Mouse (Mus musculus) cerebellum, adult 8-10 months (tissue): Measurements from ENCODE around the gene 1700013G24Rik.
"Not testable (repeated sequence)": the region's sequence is repeated elsewhere in the genome, so short reads cannot be mapped to it uniquely, and the experiment has no call there.

Experiments used
- DNase-seq: peaks from one replicate; pipeline ENCODE4 v3.0.0; 2022

The 1700013G24Rik gene

GRCm38 (mm10) chr4:137453234-137453767 lies at the start of gene 1700013G24Rik:
1700013G24Rik (plus strand) TSS chr4:137453284.
- no peak for DNase-seq

- DNase-seq, result no peak
These were observed 47.5 kb upstream of the 1700013G24Rik start for GRCm38 (mm10) chr4:137405571-137405970.

DNA sequence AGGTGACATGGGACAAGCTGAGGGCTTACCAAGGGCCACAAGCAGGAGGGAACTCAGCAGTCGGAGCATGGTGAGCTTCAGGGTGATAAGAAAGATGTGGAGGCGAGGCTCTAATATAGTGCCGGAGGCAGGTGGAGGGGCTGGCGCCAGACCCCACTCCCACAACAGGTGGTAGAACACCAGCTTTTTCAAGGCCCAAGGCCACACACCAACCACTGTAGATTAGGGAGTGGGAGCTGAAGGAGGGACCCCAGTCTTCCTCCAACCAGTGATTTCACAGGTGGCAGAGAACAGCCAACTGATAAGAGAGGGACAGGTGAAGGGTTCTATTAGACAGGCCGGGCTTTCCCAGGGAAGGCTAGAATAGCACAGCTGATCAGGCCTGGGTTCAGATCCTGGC lies 43.4 kb upstream of the 1700013G24Rik start, which contains the start of gene Cela3a:
TSS of gene Cela3a (minus strand) at position 101 of the 400 bp plus-strand sequence.
- DNase-seq, result no peak

- DNase-seq, result not testable (repeated sequence)
These were observed 40.8 kb upstream of the 1700013G24Rik start for GRCm38 (mm10) chr4:137412185-137412709.

GRCm38 (mm10) chr4:137414936-137415335 lies 38.1 kb upstream of the 1700013G24Rik start:
- no peak for DNase-seq

GRCm38 (mm10) chr4:137417712-137418564 lies 35.1 kb upstream of the 1700013G24Rik start:
- no peak for DNase-seq

GRCm38 (mm10) chr4:137430502-137430901 lies 22.6 kb upstream of the 1700013G24Rik start, which contains the start of gene Cela3b:
Cela3b (minus strand) TSS chr4:137430540.
- no peak for DNase-seq

DNA sequence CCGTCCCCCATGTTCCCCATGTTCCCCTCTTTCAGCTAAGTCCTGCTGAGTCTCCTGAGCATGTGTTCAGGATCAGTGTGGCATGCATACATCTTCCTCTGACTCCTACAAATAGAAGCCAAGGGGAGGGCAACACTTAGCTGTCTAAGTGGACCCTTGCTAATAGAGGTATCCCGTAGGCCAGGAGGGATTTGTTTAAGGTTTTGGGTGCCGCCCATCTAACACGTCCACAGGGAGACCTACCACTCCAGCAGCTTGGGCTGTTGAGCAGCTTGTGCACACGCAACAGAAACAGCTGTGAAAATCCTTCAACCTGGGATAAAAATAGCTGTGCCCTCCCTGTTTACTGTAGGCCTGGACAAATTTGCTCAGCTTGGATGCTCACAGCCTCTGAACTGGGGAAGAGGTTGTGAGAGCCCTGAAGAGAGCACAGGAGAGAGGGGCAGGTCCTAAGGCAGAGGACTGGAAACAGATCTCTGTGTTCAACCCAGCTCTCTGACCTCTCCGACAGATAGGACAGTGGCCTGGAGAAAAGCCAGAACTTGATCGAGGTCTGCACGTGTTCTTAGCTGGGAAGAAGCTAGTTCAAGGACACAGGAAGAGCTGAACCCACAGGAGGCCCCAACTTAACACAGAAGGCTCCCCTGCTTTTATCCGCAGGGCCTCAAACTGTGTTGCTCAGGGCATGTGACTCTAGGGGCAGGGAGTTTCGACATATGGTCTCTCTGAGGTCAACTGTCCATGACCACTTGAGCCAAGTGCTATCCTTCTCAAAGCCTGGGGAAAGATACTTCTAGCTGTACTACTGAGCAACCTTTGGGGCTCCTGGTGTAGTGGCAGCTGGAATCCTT lies 20.2 kb upstream of the 1700013G24Rik start:
- not testable (repeated sequence) for DNase-seq

GRCm38 (mm10) chr4:137436979-137437669 lies 16.0 kb upstream of the 1700013G24Rik start:
- DNase-seq, result no peak

DNA sequence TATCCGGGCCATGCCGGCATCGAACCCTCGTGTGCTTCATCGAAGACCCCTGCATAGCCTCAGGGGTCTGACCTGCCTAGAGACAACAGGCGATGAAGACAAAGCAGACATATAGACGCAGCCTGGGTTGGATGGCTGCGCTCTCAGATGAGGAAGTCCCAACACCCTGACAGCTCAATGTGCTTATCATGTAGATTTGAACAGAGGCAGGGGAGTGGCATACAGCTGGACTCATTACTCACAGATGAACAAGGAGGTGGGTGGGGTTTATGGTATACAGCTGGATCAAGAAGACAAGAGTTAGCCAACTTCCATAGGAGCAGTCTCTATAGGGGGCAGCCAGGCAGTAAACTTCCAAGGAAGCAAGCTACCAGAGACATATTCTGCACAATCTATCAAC lies 14.2 kb upstream of the 1700013G24Rik start:
- no peak for DNase-seq

DNA sequence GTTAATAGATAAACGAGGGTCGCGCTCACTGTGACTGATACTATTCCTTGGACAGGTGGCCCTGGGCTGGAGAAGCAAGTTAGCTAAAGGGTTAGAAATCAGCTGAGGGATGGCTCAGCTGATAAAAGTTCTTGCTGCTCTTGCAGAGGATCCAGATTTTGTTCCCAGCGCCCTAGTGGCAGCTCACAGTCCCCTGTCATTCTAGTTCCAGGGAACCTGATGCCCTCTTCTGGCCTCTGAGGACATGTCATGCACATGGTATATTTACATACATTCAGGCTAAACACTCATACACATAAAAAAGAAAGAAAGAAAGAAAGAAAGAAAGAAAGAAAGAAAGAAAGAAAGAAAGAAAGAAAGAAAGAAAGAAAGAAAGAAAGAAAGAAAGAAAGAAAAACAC lies 11.8 kb upstream of the 1700013G24Rik start:
- DNase-seq, result no peak

DNA sequence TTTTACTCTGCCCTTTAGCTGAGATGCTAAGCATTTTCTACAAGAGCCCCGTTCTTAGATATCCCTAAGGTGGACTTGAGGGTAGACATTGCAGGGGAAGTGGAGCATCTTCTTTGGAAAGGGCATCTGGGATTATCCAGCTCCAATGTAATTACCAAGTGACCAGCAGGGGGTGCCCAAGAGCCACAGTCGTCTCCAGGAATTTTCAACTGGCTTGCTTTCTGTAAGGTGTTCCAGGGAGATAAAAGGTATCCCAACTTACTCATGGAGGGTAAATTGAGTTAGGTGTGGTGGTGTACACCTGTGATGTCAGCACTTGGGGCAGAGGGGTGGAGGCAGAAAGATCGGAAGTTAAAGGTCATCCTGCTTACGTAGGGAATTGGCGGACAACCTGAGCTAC lies 9.5 kb upstream of the 1700013G24Rik start:
- DNase-seq, result peak; percentile 85

DNA sequence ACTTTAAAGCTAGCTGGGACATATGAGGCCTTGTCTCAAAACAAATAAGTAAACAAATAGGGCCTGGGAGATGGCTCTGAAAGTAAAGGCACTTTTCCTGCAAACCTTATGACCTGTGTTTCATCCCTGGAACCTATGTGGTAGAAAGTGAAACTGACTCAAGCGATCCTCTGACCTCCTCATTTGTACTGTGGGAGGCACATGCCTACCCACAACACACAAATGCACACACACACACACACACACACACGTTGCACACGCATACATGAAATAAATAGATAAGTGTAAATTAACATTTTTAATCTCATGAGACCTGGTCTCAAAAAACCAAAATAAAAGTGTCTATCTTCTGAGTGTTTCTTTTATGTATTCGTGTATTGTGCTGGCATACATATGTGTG lies 7.2 kb upstream of the 1700013G24Rik start:
- DNase-seq, result no peak

DNA sequence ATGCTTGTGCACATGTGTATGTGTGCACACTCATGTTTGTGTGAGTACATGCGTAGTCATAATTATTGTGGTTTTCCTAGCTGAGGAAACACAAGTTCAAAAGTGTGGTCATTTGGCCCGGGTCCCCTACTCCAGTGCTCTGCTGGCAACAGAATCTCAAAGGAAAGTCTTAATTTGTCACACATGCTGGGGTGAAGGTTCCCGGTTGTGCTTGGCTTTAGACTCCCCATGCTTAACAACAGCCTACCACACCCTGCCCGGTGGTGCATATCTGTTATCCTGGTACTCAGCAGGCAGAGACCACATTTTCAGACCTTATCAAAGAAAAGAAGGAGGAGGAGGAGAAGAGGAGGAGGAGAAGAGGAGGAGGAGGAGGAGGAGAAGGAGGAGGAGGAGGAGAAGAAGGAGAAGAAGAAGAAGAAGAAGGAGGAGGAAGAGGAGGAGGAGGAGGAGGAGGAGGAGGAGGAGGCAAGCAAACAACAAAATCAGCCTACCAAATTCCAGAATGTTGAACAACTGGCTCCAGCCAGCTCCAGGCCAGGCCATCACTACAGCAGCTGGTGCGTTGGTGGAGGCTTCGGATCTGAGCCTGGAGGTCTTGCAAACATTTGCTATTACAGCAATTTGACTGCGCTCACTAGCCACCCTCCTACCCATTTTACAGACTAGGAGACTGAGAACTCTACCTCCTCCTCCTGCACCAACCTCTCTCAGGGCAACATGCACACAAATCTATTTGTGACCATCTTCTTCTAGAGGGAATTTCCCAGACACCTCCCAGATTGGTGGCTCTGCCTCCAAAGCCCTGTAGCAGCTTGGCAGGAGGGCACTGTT lies 5.5 kb upstream of the 1700013G24Rik start:
- DNase-seq, result no peak

DNA sequence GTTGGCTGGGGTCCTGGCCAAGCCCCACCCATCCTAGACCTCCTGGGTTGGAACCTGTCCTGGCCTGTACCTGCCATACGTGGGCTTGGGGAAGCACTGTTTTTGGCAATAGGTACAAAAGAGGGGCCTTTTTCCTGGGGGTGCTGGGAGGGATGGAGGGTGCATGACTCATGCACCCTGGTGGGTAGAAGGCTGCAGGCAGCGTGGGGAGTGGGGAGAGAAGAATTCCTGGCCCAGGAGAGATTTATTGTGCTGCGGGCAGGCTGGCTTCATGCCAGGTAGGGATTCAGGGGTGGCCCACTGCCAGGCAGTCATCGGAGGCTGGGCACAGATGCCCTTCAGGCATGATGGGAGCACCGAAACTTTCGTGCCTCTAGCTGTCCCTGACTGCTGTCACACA lies 4.9 kb upstream of the 1700013G24Rik start:
- DNase-seq, result peak; percentile 32

DNA sequence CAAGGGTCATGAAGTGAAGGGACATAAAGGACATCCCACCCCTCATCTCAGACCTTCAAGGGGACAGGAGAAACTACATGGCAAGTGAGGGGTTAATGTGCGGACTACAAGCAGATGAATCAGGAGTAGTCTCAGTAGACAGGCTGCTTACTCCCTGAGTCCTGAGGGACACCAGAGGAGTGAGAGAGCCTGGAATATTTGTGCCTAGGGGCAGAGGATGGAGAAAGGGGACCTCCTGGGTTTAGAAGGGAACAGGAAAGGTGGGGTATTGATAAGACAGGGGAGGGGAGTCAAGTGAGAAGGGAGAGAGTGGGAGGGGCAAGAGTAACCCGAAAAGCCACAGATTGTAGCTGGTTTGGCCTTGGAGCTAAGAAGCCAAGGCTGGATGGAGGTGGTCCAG lies 4.4 kb upstream of the 1700013G24Rik start:
- no peak for DNase-seq

DNA sequence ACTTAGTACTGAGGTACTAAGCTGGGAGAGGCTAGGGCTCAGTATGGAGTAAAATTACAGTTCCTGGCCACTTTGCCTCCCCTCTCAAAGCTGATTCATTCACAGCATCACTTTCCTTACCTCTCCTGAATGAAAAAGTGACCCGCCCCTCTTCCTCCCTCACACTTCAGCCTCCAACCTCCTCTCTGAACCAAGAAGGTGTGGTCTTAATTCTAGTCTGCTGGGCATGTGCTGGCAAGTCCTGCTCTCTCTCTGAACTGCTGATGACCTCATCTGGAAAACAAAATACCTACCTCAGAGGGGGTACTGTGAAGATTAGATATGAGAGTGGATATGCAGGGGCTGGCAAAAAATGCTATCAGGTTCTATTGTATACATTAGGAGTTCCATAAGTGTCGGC lies 4.0 kb upstream of the 1700013G24Rik start:
- DNase-seq, result no peak

DNA sequence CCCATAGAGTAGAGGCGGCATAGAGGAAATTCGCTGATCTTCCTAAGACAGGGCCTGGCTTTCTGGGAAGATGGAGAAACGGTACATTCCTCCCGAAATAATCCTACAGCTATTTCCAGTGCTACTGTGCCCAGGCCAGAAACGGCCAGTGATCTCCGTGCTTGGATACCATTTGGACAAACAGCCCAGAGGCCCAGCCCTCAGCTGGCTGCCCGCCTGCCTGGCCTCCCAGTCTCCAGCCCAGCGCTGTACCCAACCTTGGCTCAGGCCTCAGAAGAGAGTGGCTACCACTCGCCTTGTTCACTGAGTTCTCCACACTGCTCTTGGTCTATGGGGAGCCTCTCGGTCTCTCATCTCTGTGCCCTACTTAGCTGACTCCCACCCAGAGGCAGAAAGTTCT lies 3.4 kb upstream of the 1700013G24Rik start:
- no peak for DNase-seq

GRCm38 (mm10) chr4:137452190-137452589 lies 894 bp upstream of the 1700013G24Rik start:
- DNase-seq, result no peak

GRCm38 (mm10) chr4:137454582-137454981 lies 1.5 kb downstream of the 1700013G24Rik start:
- DNase-seq, result no peak

DNA sequence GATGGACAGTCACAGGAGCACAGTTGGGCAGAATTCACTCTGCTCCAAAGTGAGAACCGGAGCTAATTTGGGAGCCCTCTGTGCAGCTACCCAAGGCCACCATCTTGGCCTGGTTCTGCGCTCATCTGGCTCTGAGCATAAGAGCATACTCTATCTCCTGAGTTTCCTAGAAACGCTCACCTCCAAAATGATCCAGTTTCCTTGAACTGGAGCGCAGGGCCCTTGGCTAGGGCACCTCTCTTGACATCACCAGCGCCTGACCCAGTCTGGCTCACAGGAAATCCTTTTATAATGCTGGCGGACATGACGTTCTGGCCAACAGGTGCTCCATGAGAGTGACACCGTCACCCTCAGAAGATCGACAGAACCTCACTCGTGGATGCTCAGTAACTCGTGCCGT lies 3.5 kb downstream of the 1700013G24Rik start:
- no peak for DNase-seq

GRCm38 (mm10) chr4:137457292-137457691 lies 4.2 kb downstream of the 1700013G24Rik start:
- DNase-seq, result no peak
